Mouse (Mus musculus) layer of hippocampus, adult 11-12 months (tissue): ENCODE data around the gene Krtap9-3.

Source experiments
- DNase-seq: peaks from one replicate; pipeline ENCODE4 v3.0.0; 2022; ENCODE audit warnings: low spot score

Krtap9-3 gene

GRCm38 (mm10) chr11:99566530-99566929 lies 31.4 kb downstream of the Krtap9-3 start, which contains the start of gene Krtap3-1:
Gene Krtap3-1, minus strand, starts transcription at chr11:99566630.
- no peak for DNase-seq

GRCm38 (mm10) chr11:99562580-99562979 lies 35.3 kb downstream of the Krtap9-3 start:
- no peak for DNase-seq

- DNase-seq, result no peak
Measured at GRCm38 (mm10) chr11:99559366-99559765, 38.5 kb downstream of the Krtap9-3 start, which contains the start of gene Gm11939. Gene Gm11939, minus strand, starts transcription at chr11:99559466.

- DNase-seq, result no peak
Measured at GRCm38 (mm10) chr11:99557976-99558745, 39.7 kb downstream of the Krtap9-3 start.

- DNase-seq, result no peak
Measured at GRCm38 (mm10) chr11:99556753-99557152, 41.2 kb downstream of the Krtap9-3 start, which contains the start of gene Krtap3-2. Gene Krtap3-2, minus strand, starts transcription at chr11:99556853.

- no peak for DNase-seq
Measured at GRCm38 (mm10) chr11:99556195-99556594, 41.7 kb downstream of the Krtap9-3 start.

- no peak for DNase-seq
Measured at GRCm38 (mm10) chr11:99550765-99551164, 47.1 kb downstream of the Krtap9-3 start, which contains the start of gene Krtap3-3. Gene Krtap3-3, minus strand, starts transcription at chr11:99550865.

- DNase-seq, result no peak
Measured at GRCm38 (mm10) chr11:99547892-99548291, 50.0 kb downstream of the Krtap9-3 start.
